Mouse (Mus musculus): Measurements from ENCODE around the gene Tex33.

DNA sequence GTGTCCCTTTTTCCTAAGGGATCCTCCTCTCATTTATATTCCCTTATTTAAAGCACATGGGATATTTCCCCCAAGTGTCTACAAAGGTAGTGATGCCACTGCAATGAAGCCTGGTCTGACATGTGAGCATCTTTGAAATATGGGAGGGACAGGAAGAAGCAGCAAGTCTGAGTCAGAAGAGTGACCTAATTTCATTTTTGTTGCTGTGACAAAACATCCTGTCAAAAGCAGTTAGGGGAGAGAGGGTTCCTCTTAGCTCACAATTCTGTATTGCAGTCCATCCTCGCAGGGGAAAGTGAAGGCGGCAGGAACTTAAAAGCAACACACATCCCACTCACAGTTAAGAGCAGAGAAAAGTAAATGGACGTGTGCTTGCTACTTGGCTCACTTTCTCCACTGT, 4.9 kb downstream of the Tex33 start:
- TF ChIP-seq CTCF (IDR thresholded peaks at IDR 0.05; ENCODE audit: extremely low read depth, insufficient read depth, insufficient read length, insufficient replicate concordance) (no peak), POLR2A (IDR thresholded peaks at IDR 0.05; ENCODE audit: low read depth, low read length) (no peak)

Measured in spleen, adult 2 months (tissue).